Mouse (Mus musculus) stomach, postnatal 0 days (tissue): Measurements from ENCODE around the gene Ubald1. TPM values are rescaled to one million over a fixed set of nuclear protein-coding genes. Genes with fewer than 3 reads are reported as not detected.

Experiments
- ATAC-seq: fragments of 200-750 bp; cut with Nextera tagmentation; 2 replicates; pipeline ENCODE4 v1.8.0; 2017; ENCODE audit not compliant: low FRiP score, low TSS enrichment
- DNase-seq: peaks from one replicate; pipeline ENCODE4 v3.0.0-alpha.2; 2016; ENCODE audit warnings: low spot score
- H3K27ac ChIP-seq: fragments of 300-500 bp; sonication (generic); replicated peaks from 2 replicates; pipeline ENCODE4 v1.5.1; 2014; ENCODE audit warnings: mild to moderate bottlenecking, control low read depth
- H3K27me3 ChIP-seq: fragments of 300-500 bp; sonication (generic); 2 replicates; pipeline ENCODE4 v1.6.1; 2014; ENCODE audit warnings: low read length; ENCODE audit not compliant: control insufficient read depth, insufficient read depth
- H3K36me3 ChIP-seq: fragments of 300-500 bp; sonication (generic); 2 replicates; pipeline ENCODE4 v1.6.1; 2014; ENCODE audit warnings: low read length, mixed read lengths; ENCODE audit not compliant: control insufficient read depth, insufficient read depth
- H3K4me1 ChIP-seq: fragments of 300-500 bp; sonication (generic); replicated peaks from 2 replicates; pipeline ENCODE4 v1.6.1; 2014; ENCODE audit warnings: antibody characterized with exemption; ENCODE audit not compliant: control insufficient read depth, insufficient read depth
- H3K4me2 ChIP-seq: fragments of 300-500 bp; sonication (generic); replicated peaks from 2 replicates; pipeline ENCODE4 v1.6.1; 2014; ENCODE audit warnings: low read depth, mild to moderate bottlenecking, control low read depth, moderate library complexity
- H3K4me3 ChIP-seq: fragments of 300-500 bp; sonication (generic); 2 replicates; pipeline ENCODE4 v1.5.1; 2014; ENCODE audit warnings: low read depth, low read length, control low read depth
- H3K9ac ChIP-seq: fragments of 300-500 bp; sonication (generic); 2 replicates; pipeline ENCODE4 v1.6.1; 2014; ENCODE audit warnings: mild to moderate bottlenecking, low read length, control low read depth, mixed read lengths
- H3K9me3 ChIP-seq: fragments of 300-500 bp; sonication (generic); 2 replicates; pipeline ENCODE4 v1.6.1; 2016; ENCODE audit warnings: low read length; ENCODE audit not compliant: control insufficient read depth
- CTCF ChIP-seq: IDR thresholded peaks from 2 replicates; pipeline ENCODE4 v1.5.1; 2016; ENCODE audit warnings: antibody characterized with exemption, low read depth, mild to moderate bottlenecking, moderate library complexity
- EP300 ChIP-seq: optimal IDR thresholded peaks from 2 replicates; pipeline ENCODE3; 2016; ENCODE audit warnings: antibody characterized with exemption
- WGBS: fragments of 180-500 bp; shearing (Covaris S2); extraction: QIAGEN DNeasy Blood & Tissue Kit; methylation state at CpG from one replicate; pipeline ENCODE4 v1.1.7; 2014; 5-methylcytosine and 5-hydroxymethylcytosine counted together
- polyA plus RNA-seq: library from polyadenylated mRNA; unstranded; fragments of >200 nt; fragmentation: Nextera tagmentation; extraction: Ambion mirVana; gene quantifications from 2 replicates; pipeline ENCODE4 v1.2.1, GENCODE M21; 2015

The Ubald1 gene
- polyA plus RNA-seq, 1 experiment from 2014 or later: 32.1 TPM

GRCm38 (mm10) chr16:4916608-4917007, 36.5 kb upstream of the Ubald1 start:
- no peak for TF ChIP-seq EP300
- TF ChIP-seq CTCF: no peak
- no peak overlapping the region for H3K9ac ChIP-seq
- WGBS: 80% methylated on average over 2 of the region's 2 CpGs
- H3K36me3 ChIP-seq: peaks cover 21% of the 10 kb centered on the region
- H3K4me1 ChIP-seq: 0 out of 2 replicates have a peak, but pooled peaks cover 2% of the 10 kb centered on the region
- no peak overlapping the region for H3K4me3 ChIP-seq
- H3K27me3 ChIP-seq: no peaks in the 10 kb centered on the region
- H3K4me2 ChIP-seq: no peak overlapping the region
- H3K9me3 ChIP-seq: no peaks in the 10 kb centered on the region
- no peak for DNase-seq
- no peak overlapping the region for H3K27ac ChIP-seq
- ATAC-seq: no peak

GRCm38 (mm10) chr16:4915931-4916330, 35.8 kb upstream of the Ubald1 start:
- Histone ChIP-seq H3K27me3 (no peaks in the 10 kb centered on the region), H3K36me3 (peaks cover 23% of the 10 kb centered on the region), H3K4me3 (no peak overlapping the region), H3K4me1 (0 out of 2 replicates have a peak, but pooled peaks cover 2% of the 10 kb centered on the region), H3K27ac (no peak overlapping the region), H3K4me2 (no peak overlapping the region), H3K9ac (no peak overlapping the region), H3K9me3 (no peaks in the 10 kb centered on the region)
- ATAC-seq: 0 out of 2 replicates have a peak, but pooled peaks have one; percentile 9
- DNase-seq: no peak
- no peak for TF ChIP-seq EP300
- TF ChIP-seq CTCF: no peak
- 86% methylated on average over 3 of the region's 3 CpGs for WGBS

- Histone ChIP-seq H3K4me2 (0 out of 2 replicates have a peak overlapping the region, but pooled peaks have one; percentile 6), H3K27ac (peak overlapping the region; percentile 87), H3K27me3 (no peaks in the 10 kb centered on the region), H3K9me3 (no peaks in the 10 kb centered on the region), H3K4me3 (no peak overlapping the region), H3K36me3 (peaks cover 28% of the 10 kb centered on the region), H3K9ac (no peak overlapping the region), H3K4me1 (0 out of 2 replicates have a peak, but pooled peaks cover 2% of the 10 kb centered on the region)
- ATAC-seq: peak; percentile 63
- peak; percentile 87 for DNase-seq
- TF ChIP-seq CTCF: peak; percentile 99
- TF ChIP-seq EP300: no peak
- WGBS: 33% methylated on average over 12 of the region's 12 CpGs
Observed at GRCm38 (mm10) chr16:4913783-4914735, 33.9 kb upstream of the Ubald1 start.

- Histone ChIP-seq H3K4me3 (no peak overlapping the region), H3K27ac (peak overlapping the region; percentile 87), H3K9ac (no peak overlapping the region; the same call in 1 of the 2 replicates), H3K4me2 (no peak overlapping the region), H3K4me1 (0 out of 2 replicates have a peak, but pooled peaks cover 2% of the 10 kb centered on the region), H3K36me3 (peaks cover 22% of the 10 kb centered on the region), H3K27me3 (no peaks in the 10 kb centered on the region), H3K9me3 (no peaks in the 10 kb centered on the region)
- TF ChIP-seq EP300 (no peak), CTCF (peak; percentile 24; the same call in 1 of the 2 replicates)
- ATAC-seq (peak; percentile 67), DNase-seq (no peak)
- WGBS: 62% methylated on average over 11 of the region's 11 CpGs
Observed at GRCm38 (mm10) chr16:4912907-4913782, 33.0 kb upstream of the Ubald1 start.

DNA sequence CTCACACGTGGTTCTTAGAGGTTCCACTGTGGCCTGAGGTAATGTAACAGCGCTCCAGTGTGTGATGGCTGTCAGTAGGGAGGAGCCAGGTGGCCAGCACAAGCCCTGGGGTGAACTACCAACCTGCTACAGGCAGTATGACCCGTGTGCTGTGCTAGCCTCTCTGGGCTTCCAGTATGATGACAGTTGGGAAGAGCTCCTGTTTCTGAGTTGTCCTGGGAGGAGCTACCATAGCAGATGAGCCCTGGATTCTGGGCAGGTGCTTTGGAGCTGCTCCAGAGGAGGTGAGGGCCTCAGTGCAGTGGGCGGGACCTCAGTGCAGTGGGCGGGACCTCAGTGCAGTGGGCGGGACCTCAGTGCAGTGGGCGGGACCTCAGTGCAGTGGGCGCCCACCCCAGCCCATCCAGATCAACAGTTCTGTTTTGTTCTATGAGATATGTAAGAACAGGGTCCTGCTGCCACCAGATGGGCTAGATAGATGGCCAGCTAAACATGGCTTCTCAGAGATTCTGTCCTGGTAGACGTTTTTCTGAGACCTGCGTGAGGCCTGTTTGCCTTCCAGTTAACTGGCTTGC, 32.0 kb upstream of the Ubald1 start:
- H3K27me3 ChIP-seq: no peaks in the 10 kb centered on the region
- 0 out of 2 replicates have a peak, but pooled peaks cover 2% of the 10 kb centered on the region for H3K4me1 ChIP-seq
- no peak overlapping the region for H3K9ac ChIP-seq
- TF ChIP-seq CTCF (no peak), EP300 (no peak)
- H3K27ac ChIP-seq: peak overlapping the region; percentile 87; the same call in 1 of the 2 replicates
- DNase-seq (no peak), ATAC-seq (no peak)
- H3K4me2 ChIP-seq: no peak overlapping the region
- no peak overlapping the region for H3K4me3 ChIP-seq
- H3K9me3 ChIP-seq: no peaks in the 10 kb centered on the region
- WGBS: 75% methylated on average over 10 of the region's 10 CpGs
- peaks cover 26% of the 10 kb centered on the region for H3K36me3 ChIP-seq
